Mouse (Mus musculus) embryonic facial prominence, embryonic 14.5 days (tissue): ENCODE data around the gene Mon2. TPM values are rescaled to one million over a fixed set of nuclear protein-coding genes. Genes with fewer than 3 reads are reported as not detected.

Source experiments
- microRNA counts: library from miRNA; unstranded; fragments of <30 nt; microRNA quantifications from one replicate; lab custom pipeline; 2017
- microRNA-seq: library from miRNA; unstranded; fragments of <30 nt; microRNA quantifications from one replicate; pipeline ENCODE4, GENCODE M21; 2016; ENCODE audit warnings: borderline number of aligned reads
- polyA plus RNA-seq: library from polyadenylated mRNA; unstranded; fragments of >200 nt; fragmentation: Nextera tagmentation; extraction: Ambion mirVana; gene quantifications from 2 replicates; pipeline ENCODE4 v1.2.1, GENCODE M21; 2014

Gene Mon2
- polyA plus RNA-seq, 1 experiment from 2014 or later: 44.5 TPM

MicroRNAs within 50 kb of the gene (microRNA counts, 519-probe panel; counts per million panel counts)
- microRNA mmu-let-7i (lab: Ali Mortazavi, UCI): 4,611 counts per million, percentile 99 among the panel's probes with 10 or more counts

Small RNA genes lying within 50 kb of the gene (microRNA-seq; reads per million reads assigned to microRNA genes)
- gene Mirlet7i: 90,914 reads per million, percentile 100 among the genes with 10 or more reads in this experiment

Other genes with a start within 250 kb of the Mon2 start
- 70.0 and 74.5 TPM in 2 replicates for gene Usp15, start 120.5 kb upstream of the Mon2 start, polyA plus RNA-seq
- gene Fam19a2, start 187.5 kb upstream of the Mon2 start, polyA plus RNA-seq: 2.9 and 4.3 TPM in 2 replicates